Mouse (Mus musculus) embryo, embryonic 11 days (tissue): ENCODE measurements around the gene Gm10718.
"Not testable (repeated sequence)": the region's sequence is repeated elsewhere in the genome, so short reads cannot be mapped to it uniquely, and the experiment has no call there.

Source experiments
- DNase-seq: peaks from one replicate; pipeline ENCODE4 v3.0.0-alpha.2; 2015

The Gm10718 gene

GRCm38 (mm10) chr9:3023312-3023984, at the start of gene Gm10718:
Gene Gm10718 (plus strand): TSS chr9:3023547.
- not testable (repeated sequence) for DNase-seq

DNA sequence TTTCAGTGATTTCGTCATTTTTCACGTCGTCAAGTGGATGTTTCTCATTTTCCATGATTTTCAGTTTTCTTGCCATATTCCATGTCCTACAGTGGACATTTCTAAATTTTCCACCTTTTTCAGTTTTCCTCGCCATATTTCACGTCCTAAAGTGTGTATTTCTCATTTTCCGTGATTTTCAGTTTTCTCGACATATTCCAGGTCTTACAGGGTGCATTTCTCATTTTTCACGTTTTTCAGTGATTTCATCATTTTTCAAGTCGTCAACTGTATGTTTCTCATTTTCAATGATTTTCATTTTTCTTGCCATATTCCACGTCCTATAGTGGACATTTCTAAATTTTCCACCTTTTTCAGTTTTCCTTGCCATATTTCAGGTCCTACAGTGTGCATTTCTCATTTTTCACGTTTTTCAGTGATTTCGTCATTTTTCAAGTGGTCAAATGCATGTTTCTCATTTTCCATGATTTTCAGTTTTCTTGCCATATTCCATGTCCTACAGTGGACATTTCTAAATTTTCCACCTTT, 22.8 kb upstream of the Gm10718 start, which contains the start of gene Gm10722:
Gene Gm10722 (plus strand): TSS at position 478 of the 528 bp plus-strand sequence.
- DNase-seq, result peak; percentile 28

DNA sequence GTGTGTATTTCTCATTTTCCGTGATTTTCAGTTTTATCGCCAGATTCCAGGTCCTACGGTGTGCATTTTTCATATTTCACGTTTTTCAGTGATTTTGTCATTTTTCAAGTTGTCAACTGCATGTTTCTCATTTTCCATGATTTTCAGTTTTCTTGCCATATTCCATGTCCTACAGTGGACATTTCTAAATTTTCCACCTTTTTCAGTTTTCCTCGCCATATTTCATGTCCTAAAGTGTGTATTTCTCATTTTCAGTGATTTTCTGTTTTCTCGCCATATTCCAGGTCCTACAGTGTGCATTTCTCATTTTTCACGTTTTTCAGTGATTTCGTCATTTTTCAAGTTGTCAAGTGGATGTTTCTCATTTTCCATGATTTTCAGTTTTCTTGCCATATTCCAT, 22.3 kb upstream of the Gm10718 start:
- DNase-seq, result not testable (repeated sequence)

- peak; percentile 31 for DNase-seq
Measured at GRCm38 (mm10) chr9:3001948-3002659, 21.2 kb upstream of the Gm10718 start.

GRCm38 (mm10) chr9:3002794-3003396, 20.5 kb upstream of the Gm10718 start, which contains the start of gene Gm11168:
Gene Gm11168 (plus strand): TSS chr9:3003346.
- not testable (repeated sequence) for DNase-seq

- DNase-seq, result not testable (repeated sequence)
Measured at GRCm38 (mm10) chr9:3006179-3006578, 17.2 kb upstream of the Gm10718 start.

- not testable (repeated sequence) for DNase-seq
Measured at GRCm38 (mm10) chr9:3006636-3007035, 16.7 kb upstream of the Gm10718 start.

DNA sequence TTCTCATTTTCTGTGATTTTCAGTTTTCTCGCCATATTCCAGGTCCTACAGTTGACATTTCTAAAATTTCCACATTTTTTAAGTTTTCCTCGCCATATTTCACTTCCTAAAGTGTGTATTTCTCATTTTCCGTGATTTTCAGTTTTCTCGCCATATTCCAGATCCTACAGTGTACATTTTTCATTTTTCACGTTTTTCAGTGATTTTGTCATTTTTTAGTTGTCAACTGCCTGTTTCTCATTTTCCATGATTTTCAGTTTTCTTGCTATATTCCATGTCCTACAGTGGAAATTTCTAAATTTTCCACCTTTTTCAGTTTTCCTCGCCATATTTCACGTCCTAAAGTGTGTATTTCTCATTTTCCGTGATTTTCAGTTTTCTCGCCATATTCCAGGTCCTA, 16.1 kb upstream of the Gm10718 start:
- DNase-seq, result peak; percentile 2

GRCm38 (mm10) chr9:3009331-3009730, 14.0 kb upstream of the Gm10718 start:
- not testable (repeated sequence) for DNase-seq

GRCm38 (mm10) chr9:3012054-3012621, 11.2 kb upstream of the Gm10718 start:
- not testable (repeated sequence) for DNase-seq

- not testable (repeated sequence) for DNase-seq
Measured at GRCm38 (mm10) chr9:3012733-3013279, 10.5 kb upstream of the Gm10718 start, which contains the start of gene Gm10721. Gene Gm10721 (plus strand): TSS chr9:3013140.

DNA sequence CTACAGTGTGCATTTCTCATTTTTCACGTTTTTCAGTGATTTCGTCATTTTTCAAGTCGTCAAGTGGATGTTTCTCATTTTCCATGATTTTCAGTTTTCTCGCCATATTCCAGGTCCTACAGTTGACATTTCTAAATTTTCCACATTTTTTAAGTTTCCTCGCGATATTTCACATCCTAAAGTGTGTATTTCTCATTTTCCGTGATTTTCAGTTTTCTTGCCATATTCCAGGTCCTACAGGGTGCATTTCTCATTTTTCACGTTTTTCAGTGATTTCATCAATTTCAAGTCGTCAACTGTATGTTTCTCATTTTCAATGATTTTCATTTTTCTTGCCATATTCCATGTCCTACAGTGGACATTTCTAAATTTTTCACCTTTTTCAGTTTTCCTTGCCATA, 8.0 kb upstream of the Gm10718 start, which contains the start of gene Gm10720:
Gene Gm10720 (plus strand): TSS at position 301 of the 400 bp plus-strand sequence.
- DNase-seq, result not testable (repeated sequence)

DNA sequence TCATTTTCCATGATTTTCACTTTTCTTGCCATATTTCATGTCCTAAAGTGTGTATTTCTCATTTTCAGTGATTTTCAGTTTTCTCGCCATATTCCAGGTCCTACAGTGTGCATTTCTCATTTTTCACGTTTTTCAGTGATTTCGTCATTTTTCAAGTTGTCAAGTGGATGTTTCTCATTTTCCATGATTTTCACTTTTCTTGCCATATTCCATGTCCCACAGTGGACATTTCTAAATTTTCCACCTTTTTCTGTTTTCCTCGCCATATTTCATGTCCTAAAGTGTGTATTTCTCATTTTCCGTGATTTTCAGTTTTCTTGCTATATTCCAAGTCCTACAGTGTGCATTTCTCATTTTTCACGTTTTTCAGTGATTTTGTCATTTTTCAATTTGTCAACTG, 7.5 kb upstream of the Gm10718 start:
- DNase-seq, result not testable (repeated sequence)

- not testable (repeated sequence) for DNase-seq
Measured at GRCm38 (mm10) chr9:3017108-3017507, 6.2 kb upstream of the Gm10718 start, which contains the start of gene Gm10719. Gene Gm10719 (plus strand): TSS chr9:3017408.

DNA sequence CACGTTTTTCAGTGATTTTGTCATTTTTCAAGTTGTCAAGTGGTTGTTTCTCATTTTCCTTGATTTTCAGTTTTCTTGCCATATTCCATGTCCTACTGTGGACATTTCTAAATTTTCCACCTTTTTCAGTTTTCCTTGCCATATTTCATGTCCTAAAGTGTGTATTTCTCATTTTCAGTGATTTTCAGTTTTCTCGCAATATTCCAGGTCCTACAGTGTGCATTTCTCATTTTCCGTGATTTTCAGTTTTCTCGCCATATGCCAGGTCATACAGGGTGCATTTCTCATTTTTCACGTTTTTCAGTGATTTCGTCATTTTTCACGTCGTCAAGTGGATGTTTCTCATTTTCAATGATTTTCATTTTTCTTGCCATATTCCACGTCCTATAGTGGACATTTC, 4.4 kb upstream of the Gm10718 start:
- DNase-seq, result not testable (repeated sequence)

- not testable (repeated sequence) for DNase-seq
Measured at GRCm38 (mm10) chr9:3019835-3020727, 3.3 kb upstream of the Gm10718 start.

- peak; percentile 16 for DNase-seq
Measured at GRCm38 (mm10) chr9:3022316-3023008, 885 bp upstream of the Gm10718 start.

DNA sequence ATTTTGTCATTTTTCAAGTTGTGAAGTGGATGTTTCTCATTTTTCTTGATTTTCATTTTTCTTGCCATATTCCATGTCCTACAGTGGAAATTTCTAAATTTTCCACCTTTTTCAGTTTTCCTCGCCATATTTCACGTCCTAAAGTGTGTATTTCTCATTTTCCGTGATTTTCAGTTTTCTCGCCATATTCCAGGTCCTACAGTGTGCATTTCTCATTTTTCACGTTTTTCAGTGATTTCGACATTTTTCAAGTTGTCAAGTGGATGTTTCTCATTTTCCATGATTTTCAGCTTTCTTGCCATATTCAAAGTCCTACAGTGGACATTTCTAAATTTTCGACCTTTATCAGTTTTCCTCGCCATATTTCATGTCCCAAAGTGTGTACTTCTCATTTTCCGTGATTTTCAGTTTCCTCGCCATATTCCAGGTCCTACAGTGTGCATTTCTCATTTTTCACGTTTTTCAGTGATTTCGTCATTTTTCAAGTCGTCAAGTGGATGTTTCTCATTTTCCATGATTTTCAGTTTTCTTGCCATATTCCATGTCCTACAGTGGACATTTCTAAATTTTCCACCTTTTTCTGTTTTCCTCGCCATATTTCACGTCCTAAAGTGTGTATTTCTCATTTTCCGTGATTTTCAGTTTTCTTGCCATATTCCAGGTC, 770 bp downstream of the Gm10718 start:
- DNase-seq, result not testable (repeated sequence)

DNA sequence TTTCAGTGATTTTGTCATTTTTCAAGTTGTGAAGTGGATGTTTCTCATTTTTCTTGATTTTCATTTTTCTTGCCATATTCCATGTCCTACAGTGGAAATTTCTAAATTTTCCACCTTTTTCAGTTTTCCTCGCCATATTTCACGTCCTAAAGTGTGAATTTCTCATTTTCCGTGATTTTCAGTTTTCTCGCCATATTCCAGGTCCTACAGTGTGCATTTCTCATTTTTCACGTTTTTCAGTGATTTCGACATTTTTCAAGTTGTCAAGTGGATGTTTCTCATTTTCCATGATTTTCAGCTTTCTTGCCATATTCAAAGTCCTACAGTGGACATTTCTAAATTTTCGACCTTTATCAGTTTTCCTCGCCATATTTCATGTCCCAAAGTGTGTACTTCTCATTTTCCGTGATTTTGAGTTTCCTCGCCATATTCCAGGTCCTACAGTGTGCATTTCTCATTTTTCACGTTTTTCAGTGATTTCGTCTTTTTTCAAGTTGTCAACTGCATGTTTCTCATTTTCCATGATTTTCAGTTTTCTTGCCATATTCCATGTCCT, 1.6 kb downstream of the Gm10718 start, which contains the start of gene Gm10717:
Gene Gm10717 (plus strand): TSS at position 506 of the 556 bp plus-strand sequence.
- DNase-seq, result not testable (repeated sequence)
